Mouse (Mus musculus) heart, embryonic 10.5 days (tissue): Measurements from ENCODE around the gene Klf3. TPM values are rescaled to one million over a fixed set of nuclear protein-coding genes. Genes with fewer than 3 reads are reported as not detected.

Experiments
- DNase-seq: peaks from one replicate; pipeline ENCODE4 v3.0.0-alpha.2; 2017; ENCODE audit warnings: low spot score
- H3K27ac ChIP-seq: fragments of 300-500 bp; sonication (generic); 2 replicates; pipeline ENCODE4 v1.5.1; 2016; ENCODE audit warnings: mild to moderate bottlenecking
- H3K27me3 ChIP-seq: fragments of 300-500 bp; sonication (generic); 2 replicates; pipeline ENCODE4 v1.6.1; 2016; ENCODE audit warnings: mild to moderate bottlenecking; ENCODE audit not compliant: poor library complexity, insufficient read depth, severe bottlenecking
- H3K36me3 ChIP-seq: fragments of 300-500 bp; sonication (generic); 2 replicates; pipeline ENCODE4 v1.6.1; 2016; ENCODE audit warnings: mild to moderate bottlenecking, moderate library complexity
- H3K4me1 ChIP-seq: fragments of 300-500 bp; sonication (generic); 2 replicates; pipeline ENCODE4 v1.6.1; 2016; ENCODE audit warnings: mild to moderate bottlenecking
- H3K4me3 ChIP-seq: fragments of 300-500 bp; sonication (generic); 2 replicates; pipeline ENCODE4 v1.5.1; 2016; ENCODE audit warnings: mild to moderate bottlenecking, moderate library complexity
- H3K9me3 ChIP-seq: fragments of 300-500 bp; sonication (generic); 2 replicates; pipeline ENCODE4 v1.6.1; 2016; ENCODE audit warnings: mild to moderate bottlenecking, moderate library complexity
- WGBS: fragments of 180-500 bp; shearing (Covaris S2); methylation state at CpG from one replicate; pipeline ENCODE4 v1.1.7; 2016; 5-methylcytosine and 5-hydroxymethylcytosine counted together
- polyA plus RNA-seq: library from polyadenylated mRNA; unstranded; fragments of >200 nt; fragmentation: Nextera tagmentation; extraction: Ambion mirVana; gene quantifications from 2 replicates; pipeline ENCODE4 v1.2.1, GENCODE M21; 2016

The Klf3 gene
- 49.6 and 61.8 TPM in 2 replicates for polyA plus RNA-seq

GRCm38 (mm10) chr5:64802795-64803719, at the start of gene Klf3:
Klf3 (plus strand) TSS chr5:64803388.
- H3K4me3 ChIP-seq = peak within 1 kb of the TSS; percentile 96
- H3K36me3 ChIP-seq = no peaks in the 10 kb centered on the region
- peak; percentile 97 for DNase-seq
- H3K27ac ChIP-seq = peak within 1 kb of the TSS; percentile 99
- H3K9me3 ChIP-seq = 0 out of 2 replicates have a peak, but pooled peaks cover 5% of the 10 kb centered on the region
- peaks cover 48% of the 10 kb centered on the region for H3K4me1 ChIP-seq
- H3K27me3 ChIP-seq = no peaks in the 10 kb centered on the region
- WGBS = under 1% methylated on average over 100 of the region's 116 CpGs

GRCm38 (mm10) chr5:64762295-64762694, 40.9 kb upstream of the Klf3 start:
- DNase-seq = no peak
- 85% methylated on average over 4 of the region's 4 CpGs for WGBS

GRCm38 (mm10) chr5:64764452-64764851, 38.7 kb upstream of the Klf3 start:
- no peaks in the 10 kb centered on the region for H3K36me3 ChIP-seq
- H3K4me3 ChIP-seq = no peak overlapping the region
- no peak overlapping the region for H3K27ac ChIP-seq
- H3K4me1 ChIP-seq = no peaks in the 10 kb centered on the region
- no peaks in the 10 kb centered on the region for H3K27me3 ChIP-seq
- DNase-seq = no peak
- no peaks in the 10 kb centered on the region for H3K9me3 ChIP-seq

More at GRCm38 (mm10) chr5:64762295-64762694, 40.9 kb upstream of the Klf3 start:
- no peak overlapping the region for H3K27ac ChIP-seq
- H3K4me3 ChIP-seq = no peak overlapping the region
- H3K27me3 ChIP-seq = no peaks in the 10 kb centered on the region
- no peaks in the 10 kb centered on the region for H3K36me3 ChIP-seq
- H3K9me3 ChIP-seq = no peaks in the 10 kb centered on the region
- no peaks in the 10 kb centered on the region for H3K4me1 ChIP-seq

GRCm38 (mm10) chr5:64765765-64766164, 37.4 kb upstream of the Klf3 start:
- Histone ChIP-seq H3K4me1 (no peaks in the 10 kb centered on the region), H3K36me3 (no peaks in the 10 kb centered on the region), H3K4me3 (no peak overlapping the region), H3K27me3 (no peaks in the 10 kb centered on the region), H3K27ac (no peak overlapping the region), H3K9me3 (no peaks in the 10 kb centered on the region)
- DNase-seq = no peak
- 94% methylated on average over 1 of the region's 1 CpGs for WGBS

- H3K27me3 ChIP-seq = no peaks in the 10 kb centered on the region
- no peak for DNase-seq
- H3K9me3 ChIP-seq = no peaks in the 10 kb centered on the region
- H3K4me1 ChIP-seq = no peaks in the 10 kb centered on the region
- WGBS = 89% methylated on average over 2 of the region's 2 CpGs
- H3K36me3 ChIP-seq = no peaks in the 10 kb centered on the region
- no peak overlapping the region for H3K27ac ChIP-seq
- H3K4me3 ChIP-seq = no peak overlapping the region
Measured at GRCm38 (mm10) chr5:64766626-64767025, 36.6 kb upstream of the Klf3 start.

GRCm38 (mm10) chr5:64771619-64772018, 31.6 kb upstream of the Klf3 start:
- H3K27me3 ChIP-seq = no peaks in the 10 kb centered on the region
- WGBS = 85% methylated on average over 2 of the region's 2 CpGs
- no peaks in the 10 kb centered on the region for H3K36me3 ChIP-seq
- no peak for DNase-seq
- H3K27ac ChIP-seq = no peak overlapping the region
- H3K4me3 ChIP-seq = no peak overlapping the region
- no peaks in the 10 kb centered on the region for H3K9me3 ChIP-seq
- no peaks in the 10 kb centered on the region for H3K4me1 ChIP-seq

GRCm38 (mm10) chr5:64778211-64778610, 25.0 kb upstream of the Klf3 start:
- Histone ChIP-seq H3K4me1 (0 out of 2 replicates have a peak, but pooled peaks cover 3% of the 10 kb centered on the region), H3K27ac (no peak overlapping the region), H3K9me3 (no peaks in the 10 kb centered on the region), H3K36me3 (no peaks in the 10 kb centered on the region), H3K27me3 (no peaks in the 10 kb centered on the region), H3K4me3 (no peak overlapping the region)
- WGBS = 74% methylated on average over 5 of the region's 5 CpGs
- no peak for DNase-seq

GRCm38 (mm10) chr5:64779285-64779684, 23.9 kb upstream of the Klf3 start:
- Histone ChIP-seq H3K4me3 (no peak overlapping the region), H3K27ac (no peak overlapping the region), H3K4me1 (0 out of 2 replicates have a peak, but pooled peaks cover 3% of the 10 kb centered on the region), H3K27me3 (no peaks in the 10 kb centered on the region), H3K9me3 (no peaks in the 10 kb centered on the region), H3K36me3 (no peaks in the 10 kb centered on the region)
- 76% methylated on average over 2 of the region's 2 CpGs for WGBS
- no peak for DNase-seq

- 55% methylated on average over 7 of the region's 7 CpGs for WGBS
- 0 out of 2 replicates have a peak, but pooled peaks cover 3% of the 10 kb centered on the region for H3K4me1 ChIP-seq
- H3K36me3 ChIP-seq = no peaks in the 10 kb centered on the region
- H3K27ac ChIP-seq = no peak overlapping the region
- H3K4me3 ChIP-seq = no peak overlapping the region
- no peaks in the 10 kb centered on the region for H3K27me3 ChIP-seq
- no peaks in the 10 kb centered on the region for H3K9me3 ChIP-seq
- no peak for DNase-seq
Measured at GRCm38 (mm10) chr5:64780778-64781177, 22.4 kb upstream of the Klf3 start.

- H3K36me3 ChIP-seq = no peaks in the 10 kb centered on the region
- H3K27ac ChIP-seq = no peak overlapping the region
- H3K9me3 ChIP-seq = no peaks in the 10 kb centered on the region
- no peak overlapping the region for H3K4me3 ChIP-seq
- no peaks in the 10 kb centered on the region for H3K27me3 ChIP-seq
- H3K4me1 ChIP-seq = no peaks in the 10 kb centered on the region
- WGBS = 96% methylated on average over 1 of the region's 1 CpGs
- DNase-seq = no peak
Measured at GRCm38 (mm10) chr5:64788175-64788574, 15.0 kb upstream of the Klf3 start.

- no peak for DNase-seq
- 85% methylated on average over 4 of the region's 4 CpGs for WGBS
- H3K9me3 ChIP-seq = 0 out of 2 replicates have a peak, but pooled peaks cover 9% of the 10 kb centered on the region
- peaks cover 20% of the 10 kb centered on the region for H3K4me1 ChIP-seq
- H3K27me3 ChIP-seq = no peaks in the 10 kb centered on the region
- H3K27ac ChIP-seq = no peak overlapping the region
- H3K4me3 ChIP-seq = no peak overlapping the region
- no peaks in the 10 kb centered on the region for H3K36me3 ChIP-seq
Measured at GRCm38 (mm10) chr5:64798209-64798608, 5.0 kb upstream of the Klf3 start.

GRCm38 (mm10) chr5:64801545-64801944, 1.6 kb upstream of the Klf3 start:
- Histone ChIP-seq H3K27me3 (no peaks in the 10 kb centered on the region), H3K4me1 (peaks cover 38% of the 10 kb centered on the region), H3K27ac (no peak overlapping the region), H3K4me3 (no peak overlapping the region), H3K36me3 (no peaks in the 10 kb centered on the region), H3K9me3 (0 out of 2 replicates have a peak, but pooled peaks cover 5% of the 10 kb centered on the region)
- WGBS = 55% methylated on average over 2 of the region's 2 CpGs
- DNase-seq = no peak

- Histone ChIP-seq H3K4me1 (peaks cover 44% of the 10 kb centered on the region), H3K27ac (peak overlapping the region; percentile 99), H3K4me3 (peak overlapping the region; percentile 96), H3K27me3 (no peaks in the 10 kb centered on the region), H3K36me3 (no peaks in the 10 kb centered on the region), H3K9me3 (0 out of 2 replicates have a peak, but pooled peaks cover 5% of the 10 kb centered on the region)
- DNase-seq = no peak
- 7% methylated on average over 8 of the region's 8 CpGs for WGBS
Measured at GRCm38 (mm10) chr5:64802143-64802542, 1.0 kb upstream of the Klf3 start.
